Mouse (Mus musculus): Measurements from ENCODE around the gene Mindy1. TPM values are rescaled to one million over a fixed set of nuclear protein-coding genes. Genes with fewer than 3 reads are reported as not detected.

The Mindy1 gene
- total and polyA plus RNA-seq, 3 experiments = 5.0 to 14.4 (median 5.4) TPM

GRCm38 (mm10) chr3:95261975-95262374, 19.2 kb upstream of the Mindy1 start:
- Histone ChIP-seq H3K9me3 (replicated peaks; ENCODE audit: low read length) (peaks cover 2% of the 10 kb centered on the region), H3K36me3 (replicated peaks in 1 of 2; ENCODE audit: control insufficient read depth in 1 of 2, insufficient read depth in 1 of 2, low read length in 1 of 2) (peaks cover 10 to 60% of the 10 kb centered on the region in 2 experiments), H3K79me2 (replicated peaks; ENCODE audit: control insufficient read depth, extremely low read depth, insufficient read depth, poor library complexity, severe bottlenecking) (no peaks in the 10 kb centered on the region), H3K27ac (ENCODE audit: insufficient read depth, low read depth) (no peak overlapping the region), H3K4me2 (ENCODE audit: insufficient read depth, low read depth, poor library complexity, severe bottlenecking) (no peak overlapping the region), H3K4me3 (replicated peaks in 1 of 3; ENCODE audit: low read depth in 2 of 3, low read length in 2 of 3, poor library complexity in 1 of 3) (no peak overlapping the region), H3K27me3 (replicated peaks) (no peaks in the 10 kb centered on the region), H3K4me1 (ENCODE audit: control insufficient read depth in 1 of 2, insufficient read depth in 2 of 2) (peaks cover 0 to 12% of the 10 kb centered on the region in 2 experiments; a peak in 1 of 4 replicates), H3K9ac (ENCODE audit: insufficient read depth, low read depth) (no peak overlapping the region)
- dilution Hi-C loops (cut with MboI; ENCODE audit: extremely low pct_ligation_motif_present, extremely low pct_unique_long_range_greater_than_20kb, low sequenced_read_pairs) (no loop called here), in situ Hi-C loops (cut with MboI; ENCODE audit: low pct_ligation_motif_present, low pct_unique_long_range_greater_than_20kb, low sequenced_read_pairs) (no loop called here)
- DNase-seq (ENCODE audit: extremely low read depth) = no peak
- TF ChIP-seq POLR2A (IDR thresholded peaks at IDR 0.05; ENCODE audit: low read depth, low read length) (no peak), JUN (IDR thresholded peaks at IDR 0.05; ENCODE audit: insufficient read depth, low read depth, low read length) (peak; percentile 77), JUND (conservative IDR thresholded peaks at IDR 0.05; ENCODE audit: low read depth, low read length) (peak; percentile 86)

- dilution Hi-C loops (cut with MboI; ENCODE audit: extremely low pct_ligation_motif_present, extremely low pct_unique_long_range_greater_than_20kb, low sequenced_read_pairs) = no loop called here
- peak; percentile 72 for DNase-seq (ENCODE audit: extremely low read depth)
- TF ChIP-seq JUND (conservative IDR thresholded peaks at IDR 0.05; ENCODE audit: low read depth, low read length) (no peak), POLR2A (IDR thresholded peaks at IDR 0.05; ENCODE audit: low read depth, low read length) (no peak), ZNF384 (IDR thresholded peaks at IDR 0.05; ENCODE audit: low read depth, low read length) (no peak), RAD21 (IDR thresholded peaks at IDR 0.05; ENCODE audit: low read depth, low read length) (peak; percentile 91), CTCF (conservative IDR thresholded peaks at IDR 0.05 in 1 of 2, IDR thresholded peaks at IDR 0.05 in 1 of 2; ENCODE audit: low read depth in 2 of 2, low read length in 2 of 2) (peak; percentile 43 to 94; a peak in 3 of 4 replicates), SIN3A (IDR thresholded peaks at IDR 0.05; ENCODE audit: low read length) (no peak), NELFE (IDR thresholded peaks at IDR 0.05; ENCODE audit: low read depth, low read length) (no peak), SMC3 (IDR thresholded peaks at IDR 0.05; ENCODE audit: low read depth, low read length) (peak; percentile 87), GABPA (IDR thresholded peaks at IDR 0.05; ENCODE audit: insufficient replicate concordance, low read depth, low read length) (no peak), MYC (IDR thresholded peaks at IDR 0.05; ENCODE audit: low read depth, low read length) (0 out of 2 replicates have a peak, but pooled peaks have one; percentile 39), JUN (IDR thresholded peaks at IDR 0.05; ENCODE audit: insufficient read depth, low read depth, low read length) (no peak), ZC3H11A (IDR thresholded peaks at IDR 0.05; ENCODE audit: low read depth, low read length) (peak; percentile 27; the same call in 1 of the 2 replicates), BHLHE40 (IDR thresholded peaks at IDR 0.05; ENCODE audit: low read depth, low read length) (peak; percentile 81)
- Histone ChIP-seq H3K27ac (ENCODE audit: insufficient read depth, low read depth) (no peak overlapping the region), H3K9ac (ENCODE audit: insufficient read depth, low read depth) (no peak overlapping the region), H3K4me3 (replicated peaks in 1 of 3; ENCODE audit: low read depth in 2 of 3, low read length in 2 of 3, poor library complexity in 1 of 3) (no peak overlapping the region), H3K79me2 (replicated peaks; ENCODE audit: control insufficient read depth, extremely low read depth, insufficient read depth, poor library complexity, severe bottlenecking) (no peaks in the 10 kb centered on the region), H3K36me3 (replicated peaks in 1 of 2; ENCODE audit: control insufficient read depth in 1 of 2, insufficient read depth in 1 of 2, low read length in 1 of 2) (peaks cover 11 to 61% of the 10 kb centered on the region in 2 experiments), H3K4me1 (ENCODE audit: control insufficient read depth in 1 of 2, insufficient read depth in 2 of 2) (peaks cover 0 to 11% of the 10 kb centered on the region in 2 experiments; a peak in 1 of 4 replicates), H3K27me3 (replicated peaks) (no peaks in the 10 kb centered on the region), H3K9me3 (replicated peaks; ENCODE audit: low read length) (peaks cover 2% of the 10 kb centered on the region), H3K4me2 (ENCODE audit: insufficient read depth, low read depth, poor library complexity, severe bottlenecking) (no peak overlapping the region)
- in situ Hi-C loops (cut with MboI; ENCODE audit: low pct_ligation_motif_present, low pct_unique_long_range_greater_than_20kb, low sequenced_read_pairs) = no loop called here
These were observed 17.9 kb upstream of the Mindy1 start for GRCm38 (mm10) chr3:95263089-95263739.
